Comparison of ENCODE assay signal across 16 mouse cellular contexts in genomic region chr1:133383157-133383783, GRCm38 (mm10). TPM values are rescaled to one million over a fixed set of nuclear protein-coding genes. Genes with fewer than 3 reads are reported as not detected.
DNase-seq lines count a peak whose midpoint lies in the region; ATAC-seq and TF ChIP-seq lines count a peak whose summit lies in the region.
"Had no signal": no experiment of that assay in that cellular context is flagged by ENCODE, and none has a peak within 500 bp of the region (broad histone marks: within the 10 kb centered on the region; RNA-seq: fewer than 3 reads in every experiment).

No protein-coding gene starts in this region.

- ATAC-seq in hindbrain, embryonic 11.5 days (ENCODE audit: low FRiP score), result no peak
- no peak for ATAC-seq in hindbrain, postnatal 0 days
- no peak for ATAC-seq in midbrain, embryonic 11.5 days (ENCODE audit: low FRiP score)
- no peak for ATAC-seq in midbrain, postnatal 0 days (ENCODE audit: low FRiP score)
- ATAC-seq in neural tube, embryonic 13.5 days (ENCODE audit: low read depth), result no peak
- ATAC-seq: intestine, postnatal 0 days; liver, embryonic 12.5 days had no signal

- H3K4me3 ChIP-seq in hindbrain, embryonic 11.5 days (ENCODE audit: low read depth, low read length), result no peak overlapping the region
- H3K4me3 ChIP-seq in hindbrain, postnatal 0 days (ENCODE audit: low read length), result no peak overlapping the region
- H3K4me3 ChIP-seq in midbrain, embryonic 11.5 days (ENCODE audit: low read depth, low read length), result no peak overlapping the region
- H3K4me3 ChIP-seq in midbrain, postnatal 0 days (ENCODE audit: low read depth, low read length), result no peak overlapping the region
- no peak overlapping the region for H3K4me3 ChIP-seq in limb, embryonic 10.5 days
- H3K4me3 ChIP-seq in neural tube, embryonic 13.5 days, result no peak overlapping the region
- H3K4me3 ChIP-seq: hindbrain, embryonic 15.5 days; liver, embryonic 12.5 days had no signal

- peaks cover 5% of the 10 kb centered on the region; the same call in 1 of the 2 replicates for H3K4me1 ChIP-seq in hindbrain, embryonic 11.5 days (replicated peaks; ENCODE audit: control insufficient read depth, insufficient read depth, low read length)
- 0 out of 2 replicates have a peak, but pooled peaks cover 9% of the 10 kb centered on the region for H3K4me1 ChIP-seq in hindbrain, postnatal 0 days (ENCODE audit: insufficient read depth, low read length)
- peaks cover 27% of the 10 kb centered on the region for H3K4me1 ChIP-seq in midbrain, embryonic 11.5 days (ENCODE audit: control insufficient read depth, insufficient read depth, low read length)
- H3K4me1 ChIP-seq in midbrain, postnatal 0 days (ENCODE audit: insufficient read depth, low read length), result no peaks in the 10 kb centered on the region
- peaks cover 42% of the 10 kb centered on the region for H3K4me1 ChIP-seq in limb, embryonic 10.5 days
- H3K4me1 ChIP-seq in neural tube, embryonic 13.5 days (replicated peaks), result peaks cover 33% of the 10 kb centered on the region

- H3K27me3 ChIP-seq in hindbrain, embryonic 11.5 days (ENCODE audit: control insufficient read depth, insufficient read depth, low read length), result no peaks in the 10 kb centered on the region
- H3K27me3 ChIP-seq in hindbrain, postnatal 0 days (ENCODE audit: insufficient read depth, low read length), result no peaks in the 10 kb centered on the region
- no peaks in the 10 kb centered on the region for H3K27me3 ChIP-seq in midbrain, embryonic 11.5 days (ENCODE audit: control insufficient read depth, insufficient read depth, low read length)
- H3K27me3 ChIP-seq in midbrain, postnatal 0 days (ENCODE audit: insufficient read depth, low read length), result no peaks in the 10 kb centered on the region
- no peaks in the 10 kb centered on the region for H3K27me3 ChIP-seq in limb, embryonic 10.5 days (ENCODE audit: low read depth, poor library complexity, severe bottlenecking)
- no peaks in the 10 kb centered on the region for H3K27me3 ChIP-seq in neural tube, embryonic 13.5 days
- H3K27me3 ChIP-seq: hindbrain, embryonic 15.5 days; liver, embryonic 12.5 days had no signal

- H3K4me2 ChIP-seq in hindbrain, embryonic 11.5 days (replicated peaks; ENCODE audit: low read depth, low read length), result no peak overlapping the region
- H3K4me2 ChIP-seq in hindbrain, postnatal 0 days (ENCODE audit: low read depth, low read length), result no peak overlapping the region
- no peak overlapping the region for H3K4me2 ChIP-seq in midbrain, embryonic 11.5 days
- no peak overlapping the region for H3K4me2 ChIP-seq in midbrain, postnatal 0 days (ENCODE audit: low read depth, low read length, poor library complexity, severe bottlenecking)
- no peak overlapping the region for H3K4me2 ChIP-seq in neural tube, embryonic 13.5 days
- H3K4me2 ChIP-seq: hindbrain, embryonic 15.5 days; liver, embryonic 12.5 days; lung, embryonic 14.5 days had no signal

- H3K27ac ChIP-seq in hindbrain, embryonic 11.5 days (ENCODE audit: low read depth, low read length), result peak overlapping the region; percentile 47
- no peak overlapping the region for H3K27ac ChIP-seq in hindbrain, postnatal 0 days
- peak overlapping the region; percentile 63 for H3K27ac ChIP-seq in midbrain, embryonic 11.5 days (ENCODE audit: low read depth, low read length)
- H3K27ac ChIP-seq in midbrain, postnatal 0 days (ENCODE audit: low read depth, low read length), result no peak overlapping the region
- peak overlapping the region; percentile 62 for H3K27ac ChIP-seq in limb, embryonic 10.5 days
- H3K27ac ChIP-seq in neural tube, embryonic 13.5 days (replicated peaks), result peak overlapping the region; percentile 87
- H3K27ac ChIP-seq: liver, embryonic 12.5 days had no signal

- TF ChIP-seq CTCF in hindbrain, postnatal 0 days (IDR thresholded peaks at IDR 0.05; ENCODE audit: low read depth), result no peak
- no peak for TF ChIP-seq CTCF in midbrain, postnatal 0 days (IDR thresholded peaks at IDR 0.05)

- H3K9me3 ChIP-seq in hindbrain, embryonic 11.5 days (ENCODE audit: control insufficient read depth, low read length), result no peaks in the 10 kb centered on the region
- H3K9me3 ChIP-seq in hindbrain, postnatal 0 days (ENCODE audit: low read length), result no peaks in the 10 kb centered on the region
- H3K9me3 ChIP-seq in midbrain, embryonic 11.5 days (ENCODE audit: control insufficient read depth, low read length), result no peaks in the 10 kb centered on the region
- no peaks in the 10 kb centered on the region for H3K9me3 ChIP-seq in midbrain, postnatal 0 days (ENCODE audit: low read length)
- no peaks in the 10 kb centered on the region for H3K9me3 ChIP-seq in limb, embryonic 10.5 days (replicated peaks)
- no peaks in the 10 kb centered on the region for H3K9me3 ChIP-seq in neural tube, embryonic 13.5 days
- H3K9me3 ChIP-seq: hindbrain, embryonic 15.5 days; liver, embryonic 12.5 days had no signal

- H3K9ac ChIP-seq in hindbrain, embryonic 11.5 days (ENCODE audit: low read depth, low read length), result no peak overlapping the region
- H3K9ac ChIP-seq in hindbrain, postnatal 0 days (replicated peaks; ENCODE audit: low read length), result no peak overlapping the region
- peak overlapping the region; percentile 37 for H3K9ac ChIP-seq in midbrain, embryonic 11.5 days (ENCODE audit: low read length)
- H3K9ac ChIP-seq in midbrain, postnatal 0 days (replicated peaks; ENCODE audit: low read length, poor library complexity, severe bottlenecking), result no peak overlapping the region
- peak overlapping the region; percentile 52; the same call in 1 of the 2 replicates for H3K9ac ChIP-seq in neural tube, embryonic 13.5 days
- H3K9ac ChIP-seq: hindbrain, embryonic 15.5 days; liver, embryonic 12.5 days; lung, embryonic 14.5 days had no signal

- no peak for DNase-seq in hindbrain, embryonic 11.5 days (ENCODE audit: low spot score)
- DNase-seq in hindbrain, postnatal 0 days (ENCODE audit: low spot score), result no peak
- DNase-seq in midbrain, embryonic 11.5 days (ENCODE audit: low spot score, missing footprints), result no peak
- DNase-seq in midbrain, postnatal 0 days (ENCODE audit: low spot score), result no peak
- DNase-seq in limb, embryonic 10.5 days (ENCODE audit: low spot score), result no peak
- DNase-seq in urinary bladder, postnatal 4 days (ENCODE audit: low spot score in 2 of 2), result no peak
- DNase-seq: cerebellum, adult 9-11 months; gastrocnemius, postnatal 36 days; lung, embryonic 14.5 days had no signal

- 91% methylated on average over 14 of the region's 14 CpGs for WGBS in hindbrain, embryonic 11.5 days
- 95% methylated on average over 14 of the region's 14 CpGs for WGBS in hindbrain, postnatal 0 days
- 94% methylated on average over 14 of the region's 14 CpGs for WGBS in midbrain, embryonic 11.5 days
- WGBS in midbrain, postnatal 0 days, result 93% methylated on average over 14 of the region's 14 CpGs
- 94% methylated on average over 14 of the region's 14 CpGs for WGBS in limb, embryonic 10.5 days
- WGBS in neural tube, embryonic 13.5 days, result 84% methylated on average over 14 of the region's 14 CpGs

- H3K36me3 ChIP-seq in hindbrain, embryonic 11.5 days (ENCODE audit: control insufficient read depth, insufficient read depth, low read length), result no peaks in the 10 kb centered on the region
- no peaks in the 10 kb centered on the region for H3K36me3 ChIP-seq in hindbrain, postnatal 0 days (ENCODE audit: insufficient read depth, low read length)
- H3K36me3 ChIP-seq in midbrain, embryonic 11.5 days (ENCODE audit: control insufficient read depth, insufficient read depth, low read length), result peaks cover 12% of the 10 kb centered on the region; the same call in 1 of the 2 replicates
- H3K36me3 ChIP-seq in midbrain, postnatal 0 days (ENCODE audit: insufficient read depth, low read length), result 0 out of 2 replicates have a peak, but pooled peaks cover 3% of the 10 kb centered on the region
- H3K36me3 ChIP-seq in limb, embryonic 10.5 days, result peaks cover 44% of the 10 kb centered on the region
- peaks cover 47% of the 10 kb centered on the region for H3K36me3 ChIP-seq in neural tube, embryonic 13.5 days
- H3K36me3 ChIP-seq: hindbrain, embryonic 15.5 days had no signal

RNA-seq across cellular contexts. Expression of gene Etnk2, which starts 19.9 kb away (rescaled TPM):
- polyA plus RNA-seq in hindbrain, embryonic 11.5 days (2014; fragmentation: Nextera tagmentation; extraction: Ambion mirVana), result 2.9 and 3.1 TPM in 2 replicates
- total RNA-seq in hindbrain, postnatal 0 days (2014; rRNA removed), result 36.7 and 49.7 TPM in 2 replicates
- 27.4 and 29.6 TPM in 2 replicates for polyA plus RNA-seq in hindbrain, postnatal 0 days (2015; fragmentation: Nextera tagmentation; extraction: Ambion mirVana)
- 2.1 and 2.5 TPM in 2 replicates for polyA plus RNA-seq in midbrain, embryonic 11.5 days (2014; fragmentation: Nextera tagmentation; extraction: Ambion mirVana)
- 49.8 and 52.0 TPM in 2 replicates for total RNA-seq in midbrain, postnatal 0 days (2014; rRNA removed)
- polyA plus RNA-seq in midbrain, postnatal 0 days (2015; fragmentation: Nextera tagmentation; extraction: Ambion mirVana), result 34.5 and 37.2 TPM in 2 replicates
- 1.7 and 2.0 TPM in 2 replicates for polyA plus RNA-seq in limb, embryonic 10.5 days (2016; fragmentation: Nextera tagmentation; extraction: Ambion mirVana)
- 10.1 and 10.2 TPM in 2 replicates for polyA plus RNA-seq in neural tube, embryonic 13.5 days (2015; fragmentation: Nextera tagmentation; extraction: Ambion mirVana)
- total RNA-seq: megakaryocyte-erythroid progenitor cell, adult 5-6 weeks had no signal

RNA-seq across cellular contexts. Expression of gene Ren1, which starts 33.0 kb away (rescaled TPM):
- polyA plus RNA-seq in hindbrain, embryonic 11.5 days (2014; fragmentation: Nextera tagmentation; extraction: Ambion mirVana), result 0.70 and 1.2 TPM in 2 replicates
- total RNA-seq in hindbrain, postnatal 0 days (2014; rRNA removed), result 0.58 and 1.1 TPM in 2 replicates
- 1.6 and 1.7 TPM in 2 replicates for polyA plus RNA-seq in hindbrain, postnatal 0 days (2015; fragmentation: Nextera tagmentation; extraction: Ambion mirVana)
- not detected in 2 replicates for polyA plus RNA-seq in midbrain, embryonic 11.5 days (2014; fragmentation: Nextera tagmentation; extraction: Ambion mirVana)
- 0.14 TPM in 1 of 2 replicates, not detected in the other for total RNA-seq in midbrain, postnatal 0 days (2014; rRNA removed)
- 0.23 TPM in 1 of 2 replicates, not detected in the other for polyA plus RNA-seq in midbrain, postnatal 0 days (2015; fragmentation: Nextera tagmentation; extraction: Ambion mirVana)
- 0.09 TPM in 1 of 2 replicates, not detected in the other for polyA plus RNA-seq in limb, embryonic 10.5 days (2016; fragmentation: Nextera tagmentation; extraction: Ambion mirVana)
- polyA plus RNA-seq in neural tube, embryonic 13.5 days (2015; fragmentation: Nextera tagmentation; extraction: Ambion mirVana), result 0.20 and 0.37 TPM in 2 replicates
- total RNA-seq: gastrocnemius, postnatal 36 days; left cerebral cortex, adult 18-20 months; left cerebral cortex, postnatal 36 days; megakaryocyte-erythroid progenitor cell, adult 5-6 weeks had no signal

RNA-seq across cellular contexts. Expression of gene Sox13, which starts 40.9 kb away (rescaled TPM):
- 12.5 and 15.9 TPM in 2 replicates for polyA plus RNA-seq in hindbrain, embryonic 11.5 days (2014; fragmentation: Nextera tagmentation; extraction: Ambion mirVana)
- total RNA-seq in hindbrain, postnatal 0 days (2014; rRNA removed), result 13.1 and 16.8 TPM in 2 replicates
- 2.9 and 3.3 TPM in 2 replicates for polyA plus RNA-seq in hindbrain, postnatal 0 days (2015; fragmentation: Nextera tagmentation; extraction: Ambion mirVana)
- 22.3 and 23.9 TPM in 2 replicates for polyA plus RNA-seq in midbrain, embryonic 11.5 days (2014; fragmentation: Nextera tagmentation; extraction: Ambion mirVana)
- 16.5 and 17.3 TPM in 2 replicates for total RNA-seq in midbrain, postnatal 0 days (2014; rRNA removed)
- polyA plus RNA-seq in midbrain, postnatal 0 days (2015; fragmentation: Nextera tagmentation; extraction: Ambion mirVana), result 3.3 and 4.7 TPM in 2 replicates
- polyA plus RNA-seq in limb, embryonic 10.5 days (2016; fragmentation: Nextera tagmentation; extraction: Ambion mirVana), result 10.3 and 12.9 TPM in 2 replicates
- 8.8 TPM in 2 replicates for polyA plus RNA-seq in neural tube, embryonic 13.5 days (2015; fragmentation: Nextera tagmentation; extraction: Ambion mirVana)

Comparison
In these comparisons a context has a peak if more than half of its experiments do, and no peak if none do; other contexts are left out.
1. H3K27ac ChIP-seq: peak in hindbrain, embryonic 11.5 days (single experiment), midbrain, embryonic 11.5 days (single experiment), limb, embryonic 10.5 days (single experiment) and neural tube, embryonic 13.5 days (single experiment); none in hindbrain, postnatal 0 days (single experiment) and midbrain, postnatal 0 days (single experiment).
2. H3K9ac ChIP-seq: peak in midbrain, embryonic 11.5 days (single experiment) and neural tube, embryonic 13.5 days (single experiment); none in hindbrain, embryonic 11.5 days (single experiment), hindbrain, postnatal 0 days (single experiment) and midbrain, postnatal 0 days (single experiment).